Mouse (Mus musculus) v-Abl transformed pro-B cells (cell line): Measurements from ENCODE around the gene Trim42.

Experiments used
- in situ Hi-C, 2 experiments: fragments of 400-800 bp; cut with MboI; formaldehyde crosslinking; loops; one replicate each; pipeline ENCODE4 v1.15.1; 2025; ENCODE audit not compliant: unreplicated experiment in 2 of 2

Gene Trim42

GRCm38 (mm10) chr9:97369591-97369990, at the start of gene Trim42:
Gene Trim42, minus strand, starts transcription at chr9:97369958.
- in situ Hi-C loops: no loop called here

GRCm38 (mm10) chr9:97414876-97415668, 45.3 kb upstream of the Trim42 start:
- in situ Hi-C loops: no loop called here

- in situ Hi-C loops: no loop called here
Measured at GRCm38 (mm10) chr9:97408142-97408541, 38.4 kb upstream of the Trim42 start.

GRCm38 (mm10) chr9:97356441-97356840, 13.3 kb downstream of the Trim42 start:
- in situ Hi-C loops: no loop called here

- in situ Hi-C loops: no loop called here
Measured at GRCm38 (mm10) chr9:97344767-97345297, 24.9 kb downstream of the Trim42 start.

GRCm38 (mm10) chr9:97341772-97342171, 28.0 kb downstream of the Trim42 start:
- in situ Hi-C loops: no loop called here

GRCm38 (mm10) chr9:97322846-97323245, 46.9 kb downstream of the Trim42 start:
- in situ Hi-C loops: loop anchor here in 1 of 2 experiments (10.0 kb wide), 1 partner anchor 408 kb away; no protein-coding TSS in a partner anchor

GRCm38 (mm10) chr9:97322120-97322519, 47.6 kb downstream of the Trim42 start:
- in situ Hi-C loops: loop anchor here in 1 of 2 experiments (10.0 kb wide), 1 partner anchor 407 kb away; no protein-coding TSS in a partner anchor

GRCm38 (mm10) chr9:97315421-97316055, 54.2 kb downstream of the Trim42 start:
- in situ Hi-C loops: no loop called here

- in situ Hi-C loops: no loop called here
Measured at GRCm38 (mm10) chr9:97311614-97312013, 58.1 kb downstream of the Trim42 start.

GRCm38 (mm10) chr9:97309509-97310053, 60.2 kb downstream of the Trim42 start:
- in situ Hi-C loops: no loop called here

GRCm38 (mm10) chr9:97307705-97308485, 61.9 kb downstream of the Trim42 start:
- in situ Hi-C loops: no loop called here
